Mouse (Mus musculus) embryonic fibroblast, embryonic 13.5 days (primary cell): ENCODE measurements around the gene Ptprd.

Experiments
- CTCF ChIP-seq: IDR thresholded peaks from 2 replicates; pipeline ENCODE4 v1.5.1; 2011; ENCODE audit warnings: mild to moderate bottlenecking, control low read depth, low read length, moderate library complexity, borderline replicate concordance; ENCODE audit not compliant: insufficient read depth
- POLR2A ChIP-seq: IDR thresholded peaks from 2 replicates; pipeline ENCODE4 v1.6.1; 2011; ENCODE audit warnings: low read depth, mild to moderate bottlenecking, control low read depth, low read length, moderate library complexity

DNA sequence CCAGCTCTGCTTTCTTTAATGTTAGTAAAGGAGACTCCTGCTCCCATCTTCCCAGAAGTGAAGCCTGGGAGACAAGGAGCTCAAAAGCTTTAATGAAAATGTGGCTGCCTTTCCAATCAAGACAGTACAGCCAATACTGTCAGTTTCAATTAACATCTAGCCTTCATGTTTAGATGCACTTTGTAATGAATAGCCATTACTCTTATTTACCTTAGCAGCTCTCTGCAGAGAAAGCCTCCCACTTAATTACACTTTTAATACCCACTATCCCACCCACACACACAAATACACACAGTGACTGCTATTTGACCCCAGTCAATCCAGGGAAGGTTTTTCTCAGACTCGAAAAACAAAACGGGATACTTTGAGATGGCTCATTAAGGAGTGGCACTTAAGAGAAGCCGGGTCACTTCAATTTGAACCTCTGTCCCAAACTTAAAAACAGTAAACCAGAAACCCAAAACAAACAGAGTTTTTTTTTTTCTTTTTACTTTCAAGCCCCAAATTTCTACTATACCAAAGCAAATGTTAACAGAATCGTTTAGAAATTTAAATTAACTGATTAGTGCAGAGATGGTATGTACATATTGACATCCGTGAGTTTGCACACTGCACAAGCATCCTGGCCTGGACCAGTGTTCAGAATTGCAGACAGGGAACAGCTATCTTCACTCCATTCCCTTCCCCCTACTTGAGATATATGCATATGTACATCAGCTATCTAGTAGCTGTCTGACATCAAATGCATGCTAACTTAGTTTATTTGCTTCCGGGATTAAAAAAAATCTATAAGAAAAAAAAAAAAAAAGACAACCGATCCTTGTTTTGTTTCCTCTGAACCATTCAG, 1824.6 kb downstream of the Ptprd start:
- TF ChIP-seq CTCF, result no peak
- TF ChIP-seq POLR2A, result no peak
